Mouse (Mus musculus): ENCODE data around the gene Adcy3. TPM values are rescaled to one million over a fixed set of nuclear protein-coding genes. Genes with fewer than 3 reads are reported as not detected.
A peak's percentile ranks its signal among the peaks of the same experiment; 100 is the strongest.

The Adcy3 gene
- 13.0 and 13.4 TPM in 2 replicates for polyA plus RNA-seq (2014; fragmentation: Nextera tagmentation; extraction: Ambion mirVana)

GRCm38 (mm10) chr12:4132941-4133846, at the start of gene Adcy3:
Adcy3 (plus strand) TSS chr12:4133103.
- under 1% methylated on average over 9 of the region's 83 CpGs for WGBS
- peak; percentile 84 for DNase-seq (ENCODE audit: low spot score)
- H3K4me1 ChIP-seq (ENCODE audit: control insufficient read depth, insufficient read depth, low read length) = peaks cover 20% of the 10 kb centered on the region
- peak within 1 kb of the TSS; percentile 81 for H3K9ac ChIP-seq (ENCODE audit: low read depth, low read length)
- no peaks in the 10 kb centered on the region for H3K9me3 ChIP-seq (ENCODE audit: control insufficient read depth, low read length)
- peak within 1 kb of the TSS; percentile 63 for H3K4me3 ChIP-seq (ENCODE audit: low read depth, low read length)
- ATAC-seq (ENCODE audit: low read depth) = peak; percentile 89
- peak within 1 kb of the TSS; percentile 69 for H3K27ac ChIP-seq (replicated peaks; ENCODE audit: low read depth, low read length)
- peak within 1 kb of the TSS; percentile 89 for H3K4me2 ChIP-seq (ENCODE audit: low read depth, low read length)
- peaks cover 10% of the 10 kb centered on the region for H3K36me3 ChIP-seq (ENCODE audit: control insufficient read depth, insufficient read depth, low read length)
- H3K27me3 ChIP-seq (replicated peaks; ENCODE audit: control insufficient read depth, insufficient read depth, low read length) = no peaks in the 10 kb centered on the region

GRCm38 (mm10) chr12:4083441-4083840, 49.5 kb upstream of the Adcy3 start:
- Histone ChIP-seq H3K36me3 (ENCODE audit: control insufficient read depth, insufficient read depth, low read length) (peaks cover 25% of the 10 kb centered on the region), H3K4me2 (ENCODE audit: low read depth, low read length) (peak overlapping the region; percentile 60), H3K4me3 (ENCODE audit: low read depth, low read length) (peak overlapping the region; percentile 53), H3K27ac (replicated peaks; ENCODE audit: low read depth, low read length) (peak overlapping the region; percentile 93; the same call in 1 of the 2 replicates), H3K9ac (ENCODE audit: low read depth, low read length) (peak overlapping the region; percentile 78; the same call in 1 of the 2 replicates), H3K4me1 (ENCODE audit: control insufficient read depth, insufficient read depth, low read length) (no peaks in the 10 kb centered on the region), H3K9me3 (ENCODE audit: control insufficient read depth, low read length) (no peaks in the 10 kb centered on the region), H3K27me3 (replicated peaks; ENCODE audit: control insufficient read depth, insufficient read depth, low read length) (no peaks in the 10 kb centered on the region)
- 61% methylated on average over 8 of the region's 8 CpGs for WGBS
- no peak for ATAC-seq (ENCODE audit: low read depth)
- DNase-seq (ENCODE audit: low spot score) = no peak

GRCm38 (mm10) chr12:4107383-4107782, 25.5 kb upstream of the Adcy3 start:
- peaks cover 46% of the 10 kb centered on the region for H3K36me3 ChIP-seq (ENCODE audit: control insufficient read depth, insufficient read depth, low read length)
- peak; percentile 79 for ATAC-seq (ENCODE audit: low read depth)
- DNase-seq (ENCODE audit: low spot score) = peak; percentile 81
- no peaks in the 10 kb centered on the region for H3K9me3 ChIP-seq (ENCODE audit: control insufficient read depth, low read length)
- H3K9ac ChIP-seq (ENCODE audit: low read depth, low read length) = no peak overlapping the region
- H3K4me1 ChIP-seq (ENCODE audit: control insufficient read depth, insufficient read depth, low read length) = no peaks in the 10 kb centered on the region
- no peak overlapping the region for H3K4me3 ChIP-seq (ENCODE audit: low read depth, low read length)
- no peak overlapping the region for H3K4me2 ChIP-seq (ENCODE audit: low read depth, low read length)
- H3K27ac ChIP-seq (replicated peaks; ENCODE audit: low read depth, low read length) = no peak overlapping the region
- 80% methylated on average over 4 of the region's 4 CpGs for WGBS
- H3K27me3 ChIP-seq (replicated peaks; ENCODE audit: control insufficient read depth, insufficient read depth, low read length) = no peaks in the 10 kb centered on the region

DNA sequence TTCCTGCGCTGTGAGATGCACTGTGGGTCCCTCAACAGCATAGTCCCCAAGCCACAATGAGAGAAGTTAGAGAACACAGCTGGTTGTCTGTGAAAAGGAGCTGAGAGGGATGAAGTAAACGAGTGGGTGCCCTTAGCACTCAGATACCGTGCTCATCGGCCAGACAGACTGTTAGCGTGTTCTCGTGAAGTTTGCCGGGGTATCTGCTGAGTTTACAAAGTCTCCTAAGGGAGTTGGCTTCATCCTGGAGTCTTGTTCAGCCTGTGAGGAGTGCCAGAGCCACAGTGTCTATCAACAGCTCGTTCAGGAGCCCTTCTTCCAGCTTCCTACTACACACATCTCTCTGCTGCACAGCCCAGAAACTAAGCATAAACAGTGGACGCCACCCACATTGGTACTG, 16.8 kb upstream of the Adcy3 start:
- Histone ChIP-seq H3K9ac (ENCODE audit: low read depth, low read length) (no peak overlapping the region), H3K4me3 (ENCODE audit: low read depth, low read length) (no peak overlapping the region), H3K9me3 (ENCODE audit: control insufficient read depth, low read length) (no peaks in the 10 kb centered on the region), H3K4me2 (ENCODE audit: low read depth, low read length) (no peak overlapping the region), H3K4me1 (ENCODE audit: control insufficient read depth, insufficient read depth, low read length) (no peaks in the 10 kb centered on the region), H3K27ac (replicated peaks; ENCODE audit: low read depth, low read length) (no peak overlapping the region), H3K27me3 (replicated peaks; ENCODE audit: control insufficient read depth, insufficient read depth, low read length) (no peaks in the 10 kb centered on the region), H3K36me3 (ENCODE audit: control insufficient read depth, insufficient read depth, low read length) (peaks cover 9% of the 10 kb centered on the region; the same call in 1 of the 2 replicates)
- no peak for DNase-seq (ENCODE audit: low spot score)
- no peak for ATAC-seq (ENCODE audit: low read depth)
- 70% methylated on average over 9 of the region's 9 CpGs for WGBS

DNA sequence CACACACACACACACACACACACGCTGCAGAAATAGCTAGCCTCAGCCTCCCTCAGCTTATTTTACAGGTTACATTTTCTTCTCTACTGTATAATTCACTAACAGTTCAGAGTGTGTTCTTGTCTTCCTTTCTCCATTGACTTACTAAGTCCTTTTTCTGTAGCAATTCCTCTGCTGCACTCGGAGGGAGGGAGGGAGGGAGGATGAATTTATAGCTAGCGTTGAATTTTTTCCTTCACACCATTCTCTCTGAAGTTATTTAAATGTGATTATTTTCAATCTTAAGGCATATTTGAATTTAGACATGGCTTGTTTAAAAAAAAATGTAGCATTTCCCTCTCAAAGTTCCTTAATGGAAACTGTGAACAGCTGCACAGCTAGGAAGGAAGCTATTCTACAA, 15.8 kb upstream of the Adcy3 start:
- ATAC-seq (ENCODE audit: low read depth) (no peak), DNase-seq (ENCODE audit: low spot score) (no peak)
- H3K4me2 ChIP-seq (ENCODE audit: low read depth, low read length) = no peak overlapping the region
- H3K4me1 ChIP-seq (ENCODE audit: control insufficient read depth, insufficient read depth, low read length) = no peaks in the 10 kb centered on the region
- peaks cover 9% of the 10 kb centered on the region; the same call in 1 of the 2 replicates for H3K36me3 ChIP-seq (ENCODE audit: control insufficient read depth, insufficient read depth, low read length)
- no peaks in the 10 kb centered on the region for H3K27me3 ChIP-seq (replicated peaks; ENCODE audit: control insufficient read depth, insufficient read depth, low read length)
- H3K9ac ChIP-seq (ENCODE audit: low read depth, low read length) = no peak overlapping the region
- no peaks in the 10 kb centered on the region for H3K9me3 ChIP-seq (ENCODE audit: control insufficient read depth, low read length)
- no peak overlapping the region for H3K4me3 ChIP-seq (ENCODE audit: low read depth, low read length)
- WGBS = 76% methylated on average over 3 of the region's 3 CpGs
- H3K27ac ChIP-seq (replicated peaks; ENCODE audit: low read depth, low read length) = no peak overlapping the region

- Histone ChIP-seq H3K4me2 (ENCODE audit: low read depth, low read length) (no peak overlapping the region), H3K27me3 (replicated peaks; ENCODE audit: control insufficient read depth, insufficient read depth, low read length) (no peaks in the 10 kb centered on the region), H3K9me3 (ENCODE audit: control insufficient read depth, low read length) (no peaks in the 10 kb centered on the region), H3K9ac (ENCODE audit: low read depth, low read length) (no peak overlapping the region), H3K4me1 (ENCODE audit: control insufficient read depth, insufficient read depth, low read length) (no peaks in the 10 kb centered on the region), H3K27ac (replicated peaks; ENCODE audit: low read depth, low read length) (no peak overlapping the region), H3K36me3 (ENCODE audit: control insufficient read depth, insufficient read depth, low read length) (peaks cover 9% of the 10 kb centered on the region; the same call in 1 of the 2 replicates), H3K4me3 (ENCODE audit: low read depth, low read length) (no peak overlapping the region)
- WGBS = 66% methylated on average over 4 of the region's 4 CpGs
- no peak for DNase-seq (ENCODE audit: low spot score)
- ATAC-seq (ENCODE audit: low read depth) = no peak
Observed at GRCm38 (mm10) chr12:4117579-4117978, 15.3 kb upstream of the Adcy3 start.

DNA sequence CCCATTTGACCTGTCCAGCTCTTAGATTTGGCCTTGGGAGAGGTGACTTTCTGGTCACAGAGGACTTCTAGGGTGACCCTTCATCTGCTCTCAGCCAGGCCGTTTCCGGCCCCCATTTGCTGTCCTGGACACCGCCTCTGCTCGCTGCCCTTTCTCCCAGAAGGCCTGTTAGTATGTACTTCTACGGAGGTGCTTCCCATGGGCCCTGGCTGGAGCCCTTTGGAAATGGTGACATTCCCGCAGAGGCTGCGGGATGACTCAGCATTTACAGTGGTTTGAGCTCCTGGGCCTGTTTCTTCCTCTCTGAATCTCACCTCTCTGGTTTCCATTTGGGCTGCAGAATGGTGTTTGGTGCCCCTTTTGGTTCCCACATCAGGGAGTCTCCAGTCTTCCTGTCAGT, 5.6 kb upstream of the Adcy3 start:
- no peak for DNase-seq (ENCODE audit: low spot score)
- H3K4me3 ChIP-seq (ENCODE audit: low read depth, low read length) = no peak overlapping the region
- H3K36me3 ChIP-seq (ENCODE audit: control insufficient read depth, insufficient read depth, low read length) = no peaks in the 10 kb centered on the region
- no peaks in the 10 kb centered on the region for H3K9me3 ChIP-seq (ENCODE audit: control insufficient read depth, low read length)
- H3K4me1 ChIP-seq (ENCODE audit: control insufficient read depth, insufficient read depth, low read length) = no peaks in the 10 kb centered on the region
- no peak overlapping the region for H3K4me2 ChIP-seq (ENCODE audit: low read depth, low read length)
- H3K9ac ChIP-seq (ENCODE audit: low read depth, low read length) = no peak overlapping the region
- no peak for ATAC-seq (ENCODE audit: low read depth)
- H3K27me3 ChIP-seq (replicated peaks; ENCODE audit: control insufficient read depth, insufficient read depth, low read length) = no peaks in the 10 kb centered on the region
- no peak overlapping the region for H3K27ac ChIP-seq (replicated peaks; ENCODE audit: low read depth, low read length)
- 71% methylated on average over 7 of the region's 7 CpGs for WGBS

GRCm38 (mm10) chr12:4133847-4134212, 927 bp downstream of the Adcy3 start:
- Histone ChIP-seq H3K4me2 (ENCODE audit: low read depth, low read length) (peak overlapping the region; percentile 89), H3K36me3 (ENCODE audit: control insufficient read depth, insufficient read depth, low read length) (peaks cover 15% of the 10 kb centered on the region), H3K9ac (ENCODE audit: low read depth, low read length) (peak overlapping the region; percentile 81), H3K9me3 (ENCODE audit: control insufficient read depth, low read length) (no peaks in the 10 kb centered on the region), H3K4me3 (ENCODE audit: low read depth, low read length) (peak overlapping the region; percentile 63), H3K27ac (replicated peaks; ENCODE audit: low read depth, low read length) (no peak overlapping the region), H3K4me1 (ENCODE audit: control insufficient read depth, insufficient read depth, low read length) (peaks cover 20% of the 10 kb centered on the region), H3K27me3 (replicated peaks; ENCODE audit: control insufficient read depth, insufficient read depth, low read length) (no peaks in the 10 kb centered on the region)
- no peak for DNase-seq (ENCODE audit: low spot score)
- no peak; the same call in 1 of the 2 replicates for ATAC-seq (ENCODE audit: low read depth)
- 30% methylated on average over 11 of the region's 11 CpGs for WGBS
